Mouse (Mus musculus) monocyte, adult 5-6 weeks (primary cell): ENCODE data around the gene Mfsd4a. TPM values are rescaled to one million over a fixed set of nuclear protein-coding genes. Genes with fewer than 3 reads are reported as not detected.

ENCODE experiments used
- ATAC-seq: fragments of 153-309, 156-312 bp; replicated peaks from 2 replicates; pipeline ENCODE4 v1.8.0; 2017; ENCODE audit warnings: mild to moderate bottlenecking; ENCODE audit not compliant: low TSS enrichment, insufficient number of reproducible peaks, severe bottlenecking, poor library complexity, low FRiP score
- total RNA-seq: library from RNA; stranded (forward); fragments of 200-1000, 200-491, 200-594 nt; gene quantifications from 3 replicates; pipeline ENCODE4 v1.2.3, GENCODE M21; 2017

The Mfsd4a gene
- 4.2 to 7.2 TPM (median 5.1 TPM) in 3 replicates for total RNA-seq

- ATAC-seq = no peak
These were observed at the start of gene Mfsd4a for GRCm38 (mm10) chr1:132067261-132068255. TSS of gene Mfsd4a (minus strand) at chr1:132068062.

- ATAC-seq = peak; percentile 9; the same call in 1 of the 2 replicates
These were observed 48.7 kb upstream of the Mfsd4a start for GRCm38 (mm10) chr1:132116606-132117005.

DNA sequence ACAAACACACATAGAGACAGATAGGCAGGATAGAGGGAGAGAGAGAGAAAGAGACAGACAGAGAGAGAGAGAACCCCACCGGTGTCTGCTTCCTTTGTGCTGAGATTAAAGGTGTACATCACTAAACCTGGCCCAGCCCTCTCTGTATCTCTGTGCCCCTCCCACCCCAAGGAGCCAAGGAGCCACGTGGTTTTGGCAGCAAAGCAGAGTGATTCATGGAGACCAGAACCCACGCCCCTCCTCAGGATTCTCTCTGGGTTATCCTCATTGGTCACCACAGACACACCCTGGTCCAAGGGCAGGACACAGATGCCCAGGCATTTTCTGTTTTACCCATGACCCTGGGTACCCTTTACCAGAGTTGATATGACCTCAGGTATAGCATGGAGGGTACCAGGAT, 45.2 kb upstream of the Mfsd4a start:
- ATAC-seq = no peak

DNA sequence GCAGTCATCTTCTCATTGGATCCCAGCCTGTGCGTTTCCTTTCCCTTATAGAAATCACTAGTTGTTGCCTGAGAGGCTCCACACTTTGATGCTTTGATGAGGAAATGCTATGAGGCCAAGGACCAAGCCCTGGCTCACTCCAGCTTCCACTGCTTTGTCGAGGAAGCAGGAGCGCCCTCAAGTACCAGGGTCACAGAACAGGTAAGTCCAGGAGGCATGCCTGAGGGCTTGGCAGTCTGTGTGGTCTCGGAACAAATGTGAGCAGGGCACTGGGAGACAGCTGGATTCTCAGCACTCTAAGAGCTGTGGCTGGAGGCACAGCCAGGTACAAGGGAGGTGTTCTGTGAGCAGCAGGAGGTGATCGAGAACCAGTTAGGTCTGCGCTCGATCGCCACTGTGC, 44.6 kb upstream of the Mfsd4a start:
- ATAC-seq = no peak

DNA sequence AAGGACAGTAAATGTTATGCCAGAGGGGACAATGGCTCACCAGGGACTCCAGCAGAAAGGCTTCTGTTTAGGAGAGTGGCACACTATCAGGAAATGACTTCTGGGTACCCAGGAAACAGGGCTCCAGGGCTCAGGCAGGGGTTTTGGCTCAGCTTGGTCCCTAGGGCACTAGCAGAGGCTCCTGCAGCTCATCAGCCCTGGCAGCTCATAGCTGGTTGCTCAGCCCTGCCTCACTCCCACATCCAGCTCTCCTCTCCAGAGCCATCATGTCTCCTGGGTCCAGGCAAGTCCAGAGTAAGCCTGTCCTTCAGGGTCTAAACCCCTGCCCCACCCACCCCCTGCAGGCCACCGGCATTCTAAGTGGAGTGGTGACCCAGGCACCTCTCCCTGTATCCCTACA, 43.5 kb upstream of the Mfsd4a start:
- no peak for ATAC-seq

DNA sequence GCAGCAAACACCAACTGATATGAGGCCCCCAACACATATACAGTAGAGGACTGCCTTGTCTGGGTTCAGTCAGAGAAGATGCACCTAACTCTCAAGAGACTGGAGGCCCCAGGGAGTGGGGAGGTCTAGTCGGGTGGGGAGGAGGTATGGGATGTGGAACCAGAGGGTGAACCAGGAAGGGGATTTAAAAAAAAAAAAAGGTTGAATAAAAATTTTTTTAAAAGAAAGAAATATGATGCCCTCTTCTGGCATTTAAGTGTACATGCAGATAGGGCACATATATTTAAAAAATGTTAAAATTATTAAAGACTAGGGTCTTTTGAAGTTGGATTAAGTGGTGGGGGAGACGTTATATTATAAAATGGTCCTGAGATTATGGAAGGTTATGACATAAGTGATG, 41.5 kb upstream of the Mfsd4a start:
- ATAC-seq = no peak

DNA sequence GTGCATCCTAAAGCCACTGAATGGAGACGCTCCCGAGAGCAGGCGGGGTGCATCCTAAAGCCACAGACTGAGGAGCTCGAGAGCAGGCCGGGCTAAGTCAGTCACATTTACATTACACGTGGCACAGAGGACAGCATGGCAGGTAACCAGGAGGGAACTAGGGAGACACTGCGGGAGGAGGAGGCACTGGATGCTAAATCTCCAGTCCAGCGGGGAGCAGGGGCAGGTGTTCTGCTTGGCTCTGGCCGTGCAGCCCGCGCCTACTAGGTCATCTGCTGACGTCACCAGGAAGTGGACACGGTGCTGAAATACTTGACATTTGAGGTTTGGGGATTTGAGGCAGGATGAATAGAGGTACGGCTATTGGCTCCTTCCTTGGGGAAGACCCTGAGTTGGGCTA, 36.5 kb upstream of the Mfsd4a start:
- ATAC-seq = no peak

DNA sequence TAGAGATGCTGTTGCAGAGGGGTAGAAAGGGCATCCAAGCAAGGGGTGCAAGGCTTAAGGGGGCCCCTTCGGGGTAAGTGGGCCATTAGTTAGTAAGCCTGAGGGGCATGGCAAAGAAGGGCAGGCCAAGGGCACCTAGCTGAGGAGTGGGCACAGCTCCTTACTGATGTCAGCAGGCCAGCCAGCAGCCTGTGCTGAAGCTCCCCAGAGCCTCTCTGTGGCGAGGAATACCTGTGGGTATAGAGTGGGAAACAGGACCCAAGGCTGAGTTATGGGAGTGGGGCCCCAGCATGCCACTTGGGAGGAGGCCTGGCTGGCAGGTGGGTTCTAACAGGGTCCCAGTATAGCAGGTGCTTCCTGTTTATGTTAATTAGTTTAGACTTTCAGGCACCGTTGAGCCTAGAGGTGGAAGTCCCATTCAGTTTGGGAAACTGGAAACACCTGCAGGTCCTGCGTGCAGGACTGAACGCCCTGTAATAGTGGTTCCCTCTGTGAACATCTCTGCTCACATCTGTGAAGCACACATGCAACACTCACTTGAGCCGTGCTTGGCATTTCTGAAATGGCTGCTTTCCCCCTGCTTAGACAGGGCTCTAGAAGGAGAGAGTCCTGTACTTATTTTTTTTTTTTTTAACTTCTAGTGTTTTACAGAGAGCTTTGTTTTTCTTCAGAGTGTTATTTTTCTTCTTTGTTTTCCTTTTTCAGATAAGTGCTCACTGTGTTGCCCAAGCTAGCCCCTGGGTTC, 34.3 kb upstream of the Mfsd4a start:
- no peak for ATAC-seq

DNA sequence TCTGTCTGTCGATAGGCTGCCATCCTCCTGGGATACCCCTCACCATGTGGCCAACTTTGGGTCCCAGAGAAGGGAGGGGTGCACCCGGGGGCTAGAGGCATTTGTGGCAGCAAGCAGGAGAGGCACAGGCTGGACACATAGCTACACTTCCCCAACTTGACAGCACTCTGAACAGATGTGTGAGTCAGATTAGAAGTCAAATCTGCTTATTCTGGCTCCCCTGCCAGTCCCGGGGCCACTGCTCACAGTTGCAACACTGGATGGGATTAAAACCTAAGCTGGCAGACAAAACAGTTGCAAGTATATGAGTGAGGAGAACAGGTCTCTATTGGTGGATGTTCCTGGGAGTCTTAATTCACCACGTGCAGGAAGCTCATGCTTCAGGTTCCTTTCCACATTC, 31.9 kb upstream of the Mfsd4a start:
- no peak for ATAC-seq

DNA sequence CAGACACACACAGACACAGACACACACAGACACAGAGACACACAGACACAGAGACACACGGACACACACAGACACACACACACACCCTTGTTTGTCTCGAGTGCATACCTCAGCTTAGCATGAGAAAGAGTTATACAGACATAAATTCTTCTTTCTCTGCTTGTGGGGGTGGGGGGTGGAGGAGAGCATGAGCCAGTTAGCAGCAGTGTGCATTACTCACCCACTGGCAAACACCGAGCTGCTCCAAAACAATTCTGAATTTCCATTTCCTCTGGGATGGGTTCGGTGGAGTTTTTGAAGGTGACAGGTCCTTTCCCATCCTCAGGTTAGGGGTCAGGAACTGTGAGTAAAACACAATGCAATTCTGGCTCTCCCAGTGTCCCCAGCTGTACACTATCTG, 31.2 kb upstream of the Mfsd4a start:
- ATAC-seq = no peak

DNA sequence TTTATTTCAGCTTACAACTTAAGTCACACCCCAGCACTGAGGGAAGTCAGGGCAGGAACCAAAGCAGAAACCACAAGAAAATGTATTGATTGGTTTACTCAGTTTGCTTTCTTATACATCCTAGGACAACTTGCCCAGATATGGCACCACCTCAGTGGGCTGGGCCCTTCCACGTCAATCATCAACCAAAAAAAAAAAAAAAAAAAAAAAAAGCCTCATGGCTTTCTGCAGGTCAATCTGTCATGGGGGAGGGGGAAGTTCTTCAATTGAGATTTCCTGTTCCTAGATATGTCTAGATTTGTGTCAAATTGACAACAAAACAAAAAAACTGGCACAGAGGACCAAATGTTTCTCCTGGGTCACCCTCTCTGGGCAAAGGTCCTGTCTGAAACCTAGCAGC, 30.2 kb upstream of the Mfsd4a start:
- no peak for ATAC-seq

DNA sequence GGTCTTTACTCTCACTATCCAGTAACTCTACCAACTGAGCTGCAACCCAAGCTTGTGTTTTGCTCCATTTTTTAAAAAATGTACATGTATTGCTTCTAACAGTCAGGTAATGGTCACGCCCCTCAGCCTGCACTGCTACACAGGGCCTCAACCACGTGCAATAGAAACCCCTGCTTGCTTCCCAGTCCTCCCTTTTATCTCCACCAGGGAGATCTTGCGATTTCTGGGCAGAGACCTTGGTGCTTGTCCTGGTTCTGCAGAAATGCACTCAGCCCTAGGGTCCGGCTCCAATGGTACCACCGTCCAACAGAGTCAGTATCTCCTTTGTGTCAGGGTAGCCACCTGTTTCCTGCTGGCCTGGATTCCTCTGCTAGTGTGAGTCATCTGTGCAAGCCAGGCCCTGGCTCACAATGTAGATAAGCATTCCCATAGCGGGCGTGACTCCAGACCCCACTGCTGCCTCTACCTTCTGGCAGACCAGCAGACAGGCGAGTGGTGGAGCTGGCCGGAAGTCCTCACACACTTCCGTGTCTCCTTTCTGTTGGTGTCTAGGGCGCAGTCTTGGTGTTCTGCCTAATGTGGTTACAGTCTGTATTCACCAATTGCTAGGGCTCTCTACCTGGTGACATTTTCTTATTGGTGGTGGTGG, 27.6 kb upstream of the Mfsd4a start:
- no peak for ATAC-seq

- ATAC-seq = no peak
These were observed 25.4 kb upstream of the Mfsd4a start for GRCm38 (mm10) chr1:132093269-132093668.

- no peak for ATAC-seq
These were observed 22.4 kb upstream of the Mfsd4a start for GRCm38 (mm10) chr1:132090266-132090665.

DNA sequence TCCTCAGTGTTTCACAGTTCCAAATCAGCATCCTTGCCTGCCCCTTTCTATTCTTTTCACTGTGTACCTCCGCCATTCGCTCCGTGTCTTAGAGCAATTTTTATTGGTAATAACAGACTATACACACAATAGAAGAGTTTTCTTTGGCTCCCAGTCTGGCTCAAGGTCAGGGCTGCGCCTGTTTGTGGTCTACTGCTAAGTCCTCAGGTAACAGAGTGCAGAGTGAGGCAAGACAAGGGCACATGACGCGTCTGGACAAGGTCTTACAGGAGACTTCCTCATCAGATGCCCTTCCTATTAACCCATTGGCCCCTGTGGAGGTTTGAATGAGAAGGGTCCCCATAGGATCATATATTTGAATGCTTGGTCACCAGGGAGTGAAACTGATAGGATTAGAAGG, 21.9 kb upstream of the Mfsd4a start:
- ATAC-seq = no peak

DNA sequence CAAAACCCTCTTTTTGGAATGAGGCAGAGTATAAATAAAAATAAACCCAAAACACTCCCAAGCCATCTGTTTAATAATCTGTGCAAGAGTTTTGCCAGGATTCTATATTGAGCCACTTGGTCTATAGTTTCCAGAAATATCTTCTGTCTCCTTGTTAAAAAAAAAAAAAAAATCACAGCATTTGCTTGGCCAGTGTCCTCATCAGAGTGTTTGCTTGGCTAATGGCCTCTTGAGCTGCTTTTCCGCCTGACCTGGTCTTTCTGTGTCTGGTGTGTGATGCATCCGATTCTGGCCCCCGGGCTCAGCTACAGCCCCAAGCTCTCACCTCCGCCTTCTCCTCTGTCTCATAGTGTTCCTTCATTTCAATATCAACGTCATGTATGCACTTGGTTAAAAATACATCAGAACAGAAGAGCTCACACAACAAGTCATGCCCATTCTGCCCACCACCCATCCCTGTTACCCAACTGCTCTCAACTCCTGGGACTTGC, 20.4 kb upstream of the Mfsd4a start:
- ATAC-seq = no peak

DNA sequence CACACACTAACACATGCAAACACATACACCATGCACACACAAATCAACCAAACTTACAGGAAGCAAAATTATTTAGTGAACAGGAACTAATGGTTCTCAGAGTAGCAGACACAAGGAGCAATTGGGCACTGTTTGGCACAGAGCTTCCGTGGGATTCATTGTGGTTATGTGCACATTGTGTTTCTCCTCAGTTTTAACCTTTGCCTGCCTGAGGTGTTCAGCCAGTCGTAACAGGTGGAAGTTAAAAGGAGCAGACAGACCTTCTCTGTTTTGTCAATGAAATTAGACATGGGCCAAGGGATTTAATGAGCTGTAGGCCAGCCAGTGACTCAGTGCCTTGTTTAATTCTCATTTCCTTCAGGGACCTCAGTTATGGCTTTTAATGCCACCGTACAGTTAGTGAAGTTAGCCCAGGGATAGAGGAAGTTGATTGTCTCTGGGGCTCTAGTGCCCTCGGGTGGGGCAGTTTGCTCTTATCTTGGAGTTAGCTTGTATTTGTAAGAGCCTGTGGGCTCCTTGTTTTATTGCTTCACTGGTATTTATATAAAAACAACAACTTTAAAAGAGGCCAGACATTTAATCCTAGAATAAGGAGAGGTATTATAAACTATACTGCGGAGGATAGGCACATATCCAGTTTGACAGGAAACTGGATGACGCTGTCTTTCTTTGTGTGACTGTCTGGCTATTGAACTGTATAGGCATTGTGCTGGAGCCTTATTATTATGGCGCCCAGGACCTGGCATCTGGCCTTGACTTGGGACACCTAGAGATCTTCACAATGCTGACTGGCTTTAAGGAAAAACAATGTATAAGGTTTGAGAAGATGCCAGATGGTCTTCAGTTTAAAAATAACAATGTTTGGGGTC, 17.6 kb upstream of the Mfsd4a start:
- no peak for ATAC-seq

DNA sequence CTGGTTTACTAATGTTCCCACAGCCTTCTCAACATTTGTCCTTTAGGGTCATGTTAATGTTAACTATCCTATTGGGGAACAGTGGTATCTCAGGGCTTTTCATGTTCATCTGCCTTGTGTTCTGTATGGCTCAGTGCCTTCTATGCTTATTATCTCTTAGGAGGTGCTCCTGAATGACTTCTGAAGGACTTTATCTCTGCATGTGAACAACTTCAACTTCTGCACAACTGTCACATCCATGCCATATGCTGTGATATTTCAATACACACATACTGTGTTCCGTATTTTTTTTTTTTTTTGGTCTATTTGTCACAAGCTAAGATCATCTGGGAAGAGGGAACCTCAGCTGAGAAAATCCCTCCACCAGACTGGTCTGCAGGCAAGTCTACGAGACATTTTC, 10.6 kb upstream of the Mfsd4a start:
- no peak for ATAC-seq
